Mouse (Mus musculus) kidney, postnatal 36 days (tissue): ENCODE results near the gene Plxdc1.

ENCODE experiments used
- DNase-seq, 2 experiments: peaks; one replicate each; pipeline ENCODE4 v3.0.0; 2021 to 2022; ENCODE audit warnings: mixed read lengths in 2 of 2

Plxdc1 gene

GRCm38 (mm10) chr11:98016177-98016576 is 29.9 kb upstream of the Plxdc1 start:
- DNase-seq, result no peak

- no peak for DNase-seq
Measured at GRCm38 (mm10) chr11:98012831-98013230, 26.6 kb upstream of the Plxdc1 start.

- DNase-seq, result no peak
Measured at GRCm38 (mm10) chr11:98011716-98012115, 25.5 kb upstream of the Plxdc1 start.

DNA sequence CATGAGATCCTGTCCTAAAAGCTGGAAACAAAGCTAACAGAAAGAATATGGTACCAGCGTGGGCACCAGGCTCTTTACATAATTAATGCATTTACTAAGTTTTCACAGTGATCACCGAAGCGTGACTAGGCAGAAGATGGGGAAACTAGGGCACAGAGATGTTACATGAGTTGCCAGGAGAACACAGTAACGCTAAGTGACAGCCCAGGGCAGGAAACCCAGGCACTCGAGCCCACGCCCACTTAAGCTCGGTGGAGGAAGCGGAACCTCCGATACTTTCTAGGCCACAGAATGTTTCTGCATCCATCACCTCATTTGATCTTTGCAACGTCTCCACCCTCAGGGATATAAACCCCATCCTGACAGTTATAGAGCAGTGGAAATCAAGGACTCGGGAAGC is 21.8 kb upstream of the Plxdc1 start:
- DNase-seq, result no peak

DNA sequence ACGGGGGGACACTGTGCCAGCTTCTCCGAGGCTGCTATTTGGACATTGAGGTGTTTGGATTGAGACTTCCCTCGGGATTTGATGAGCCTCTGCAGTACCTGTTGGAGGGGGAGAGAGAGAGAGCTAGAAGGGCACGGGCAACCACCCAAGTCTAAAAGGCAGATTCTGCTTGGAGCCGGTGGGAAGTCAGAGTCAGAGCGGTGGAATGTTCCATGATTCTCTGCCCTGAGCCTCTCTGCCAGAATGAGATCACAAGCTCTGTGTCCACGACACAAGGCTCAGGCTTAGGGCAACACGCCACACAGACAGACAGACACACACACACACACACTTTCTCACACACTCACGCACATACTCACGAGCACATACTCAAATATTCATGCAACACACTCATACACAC is 19.4 kb upstream of the Plxdc1 start:
- no peak for DNase-seq

- no peak for DNase-seq
Measured at GRCm38 (mm10) chr11:98005076-98005475, 18.8 kb upstream of the Plxdc1 start.

- no peak for DNase-seq
Measured at GRCm38 (mm10) chr11:98004161-98004560, 17.9 kb upstream of the Plxdc1 start.

- no peak for DNase-seq
Measured at GRCm38 (mm10) chr11:98003171-98003671, 17.0 kb upstream of the Plxdc1 start.

- DNase-seq, result peak; percentile 69 to 90
Measured at GRCm38 (mm10) chr11:98002627-98003026, 16.4 kb upstream of the Plxdc1 start.

GRCm38 (mm10) chr11:98001986-98002385 is 15.7 kb upstream of the Plxdc1 start:
- no peak for DNase-seq

DNA sequence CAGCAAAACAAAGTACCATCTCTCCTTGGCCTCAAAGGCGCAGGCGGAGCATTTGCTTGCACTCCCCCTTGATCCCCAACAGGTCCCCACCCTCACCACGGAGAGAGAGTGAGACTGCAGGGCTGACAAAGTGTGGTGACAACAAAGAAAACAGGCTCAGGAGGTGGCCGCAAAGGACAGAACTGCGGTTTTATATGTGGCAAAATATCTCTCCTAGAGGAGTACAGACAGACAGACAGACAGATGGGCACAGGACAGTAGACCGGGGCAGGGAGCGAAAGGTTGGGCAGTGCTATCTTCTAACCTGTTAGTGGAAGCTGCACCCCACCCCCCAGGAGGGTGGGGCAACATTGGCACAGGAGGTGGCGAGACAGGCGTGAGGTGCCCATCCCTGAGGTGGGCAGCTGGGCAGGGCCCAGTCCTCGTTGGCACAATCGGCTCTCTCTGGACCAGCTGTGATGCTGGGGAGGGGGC is 15.1 kb upstream of the Plxdc1 start:
- DNase-seq, result no peak

GRCm38 (mm10) chr11:98000378-98001140 is 14.3 kb upstream of the Plxdc1 start:
- DNase-seq, result no peak

DNA sequence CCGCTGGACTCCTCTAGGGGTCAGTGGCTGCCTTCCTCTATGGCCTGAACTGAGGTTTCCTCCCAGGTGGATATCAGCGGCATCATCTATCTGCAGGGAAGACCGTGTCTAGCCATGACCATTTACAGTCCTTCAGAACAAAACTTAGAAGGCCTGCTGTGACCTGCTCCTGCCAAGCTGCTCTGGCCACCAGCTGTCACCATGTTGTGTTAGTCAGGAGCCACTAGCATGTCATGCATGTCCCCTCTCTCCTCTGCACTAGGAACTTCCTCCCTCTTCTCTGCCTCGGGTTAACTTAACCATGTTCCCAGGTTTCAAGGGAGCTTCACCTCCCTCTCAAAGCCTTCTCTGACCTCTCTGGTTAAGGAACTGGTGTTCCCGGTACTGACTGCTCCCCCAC is 13.5 kb upstream of the Plxdc1 start:
- no peak for DNase-seq

DNA sequence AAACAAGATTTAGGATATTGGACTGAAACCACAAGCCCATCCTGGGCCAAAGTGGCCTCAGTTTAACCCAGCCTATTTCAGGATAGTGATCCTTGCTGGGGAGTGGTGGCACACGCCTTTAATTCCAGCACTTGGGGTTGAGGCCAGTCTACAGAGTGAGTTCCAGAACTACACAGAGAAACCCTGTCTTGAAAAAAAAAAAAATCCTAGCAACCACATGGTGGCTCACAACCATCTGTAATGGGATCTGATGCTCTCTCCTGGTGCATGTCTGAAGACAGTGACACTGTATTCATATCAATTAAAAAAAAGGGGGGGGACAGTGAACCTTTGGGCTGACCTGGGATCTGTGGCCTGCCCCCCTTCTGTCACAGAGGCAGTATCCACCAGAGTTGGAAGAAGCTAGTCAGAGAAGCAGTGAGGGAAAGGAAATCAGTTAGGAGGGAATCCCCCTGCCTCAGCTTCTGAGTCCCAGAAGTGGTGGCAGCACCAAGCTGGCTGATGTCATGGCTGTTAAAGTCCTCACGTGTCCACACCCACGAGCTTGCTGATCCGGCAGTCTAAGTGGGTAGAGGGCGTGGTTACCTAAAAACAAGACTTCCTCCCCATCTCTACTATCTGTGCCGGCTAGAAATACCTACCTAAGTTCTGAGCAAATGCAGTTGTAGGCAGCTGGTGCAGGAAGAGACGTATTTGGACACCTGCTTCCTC is 12.8 kb upstream of the Plxdc1 start:
- DNase-seq, result no peak

DNA sequence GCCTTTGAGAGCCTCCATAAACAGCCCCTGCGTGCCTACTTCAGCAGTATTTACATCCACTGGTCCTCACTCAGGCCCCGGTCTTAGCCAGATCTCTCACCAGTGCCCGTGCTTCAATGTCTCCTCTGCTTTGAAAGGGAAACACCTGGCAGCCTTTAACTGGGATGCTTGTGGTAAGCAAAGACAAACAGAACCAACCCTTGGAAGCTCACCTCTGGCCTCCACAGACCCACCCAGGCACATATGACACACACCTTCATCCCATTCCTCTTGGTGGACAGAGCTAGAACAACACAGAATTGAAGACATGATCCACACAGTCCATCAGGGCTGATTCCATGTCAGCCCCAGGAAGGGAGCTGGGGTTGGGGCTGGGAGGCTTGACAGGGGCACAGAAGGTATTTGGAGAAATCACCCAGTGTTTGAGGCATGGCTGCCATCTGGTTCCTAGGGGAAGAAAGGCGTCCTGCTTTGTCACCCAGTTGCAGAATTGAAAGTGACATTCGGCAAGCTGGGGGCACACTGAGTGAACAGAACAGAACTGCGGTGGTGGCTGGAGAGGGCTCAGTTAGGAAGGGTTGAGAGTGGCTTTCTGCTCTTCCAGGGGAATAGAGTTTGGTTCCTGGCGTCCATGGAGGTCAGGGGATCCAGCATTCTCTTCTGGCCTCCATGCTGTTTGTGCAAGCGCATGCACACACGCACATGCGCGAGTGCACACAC is 12.0 kb upstream of the Plxdc1 start:
- DNase-seq, result no peak

GRCm38 (mm10) chr11:97997387-97997960 is 11.2 kb upstream of the Plxdc1 start:
- no peak for DNase-seq

DNA sequence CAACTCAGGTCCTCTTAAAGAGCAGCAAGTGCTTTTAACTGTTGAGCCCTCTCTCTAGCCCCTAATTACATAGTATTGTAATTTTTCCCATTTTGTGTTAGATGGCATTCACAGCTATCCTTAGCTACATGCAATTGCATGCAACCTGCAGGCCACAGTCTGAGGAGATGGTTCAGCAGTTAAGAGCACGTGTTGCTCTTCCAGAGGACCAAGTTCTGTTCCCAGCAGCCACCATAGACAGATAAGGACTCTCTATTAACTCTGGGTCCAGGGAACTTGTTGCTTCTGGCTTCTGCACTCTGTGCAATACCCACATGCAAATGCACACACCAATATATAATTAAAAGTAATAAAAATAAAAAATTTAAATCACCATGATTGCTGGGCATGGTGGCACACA is 10.4 kb upstream of the Plxdc1 start:
- no peak for DNase-seq

DNA sequence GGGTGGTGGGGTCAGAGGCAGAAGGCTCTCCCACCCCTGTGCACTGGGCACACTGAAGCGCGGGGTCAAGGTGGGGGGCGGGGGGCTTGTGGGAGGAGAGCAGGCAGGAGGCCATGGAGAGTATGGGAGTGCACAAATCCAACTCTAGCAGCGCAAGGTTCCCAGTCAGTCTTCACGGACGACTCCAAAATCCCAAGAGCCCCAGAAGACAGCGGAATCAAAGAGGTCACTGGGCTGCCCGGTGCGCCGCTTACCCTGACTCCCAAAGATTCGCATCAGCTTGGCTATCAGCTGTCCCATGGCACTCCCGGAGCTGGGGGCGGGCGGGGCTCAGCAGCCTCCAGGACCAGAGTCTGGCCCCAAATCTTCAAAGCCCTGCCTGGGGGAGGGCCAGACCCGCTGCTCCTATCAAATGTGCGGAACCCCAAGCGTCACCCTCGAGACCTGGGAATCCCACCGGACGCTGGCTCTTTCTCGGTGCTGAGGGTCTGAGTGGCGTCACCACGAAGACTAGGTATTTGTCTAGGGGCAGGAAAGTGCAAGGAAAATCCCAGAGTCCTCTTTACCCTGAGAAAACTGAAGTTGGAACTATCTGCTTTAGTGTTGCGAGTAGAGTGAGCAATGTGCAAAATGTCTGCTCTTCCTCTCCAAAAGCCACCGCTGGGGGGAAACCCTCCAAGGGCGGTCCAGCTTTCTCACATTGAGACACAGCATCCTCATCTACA is 9.5 kb upstream of the Plxdc1 start, which contains the start of gene Arl5c:
Gene Arl5c (minus strand): TSS at position 618 of the 725 bp plus-strand sequence.
- DNase-seq, result peak; percentile 19 to 56

- peak; percentile 83 to 95 for DNase-seq
Measured at GRCm38 (mm10) chr11:97994539-97995100, 8.4 kb upstream of the Plxdc1 start.

GRCm38 (mm10) chr11:97988530-97989096 is 2.4 kb upstream of the Plxdc1 start:
- DNase-seq, result peak; percentile 92 to 94
